Mouse (Mus musculus) embryo, embryonic 10.5 days (tissue): ENCODE results near the gene Cpne7.
A peak's percentile ranks its signal among the peaks of the same experiment; 100 is the strongest.

Experiments used
- DNase-seq: peaks from one replicate; pipeline ENCODE4 v3.0.0-alpha.2; 2015; ENCODE audit warnings: low spot score

Gene Cpne7

GRCm38 (mm10) chr8:123113908-123114469, 3.2 kb upstream of the Cpne7 start:
- no peak for DNase-seq

GRCm38 (mm10) chr8:123114644-123115043, 2.5 kb upstream of the Cpne7 start:
- no peak for DNase-seq

- DNase-seq: no peak
These were observed 570 bp downstream of the Cpne7 start for GRCm38 (mm10) chr8:123117744-123118143.

GRCm38 (mm10) chr8:123122059-123122458, 4.9 kb downstream of the Cpne7 start:
- no peak for DNase-seq

- DNase-seq: no peak
These were observed 5.5 kb downstream of the Cpne7 start for GRCm38 (mm10) chr8:123122670-123123069.

GRCm38 (mm10) chr8:123126193-123126816, 9.1 kb downstream of the Cpne7 start:
- DNase-seq: peak; percentile 72

- no peak for DNase-seq
These were observed 13.9 kb downstream of the Cpne7 start for GRCm38 (mm10) chr8:123131041-123131440.

- DNase-seq: no peak
These were observed 15.8 kb downstream of the Cpne7 start for GRCm38 (mm10) chr8:123132953-123133352.

GRCm38 (mm10) chr8:123134149-123134713, 17.1 kb downstream of the Cpne7 start:
- no peak for DNase-seq

GRCm38 (mm10) chr8:123135406-123135805, 18.2 kb downstream of the Cpne7 start:
- DNase-seq: peak; percentile 68

GRCm38 (mm10) chr8:123135806-123136205, 18.6 kb downstream of the Cpne7 start:
- no peak for DNase-seq

GRCm38 (mm10) chr8:123136287-123136686, 19.1 kb downstream of the Cpne7 start:
- DNase-seq: no peak

- DNase-seq: peak; percentile 60
These were observed 20.5 kb downstream of the Cpne7 start for GRCm38 (mm10) chr8:123137645-123138077.

GRCm38 (mm10) chr8:123138741-123139140, 21.6 kb downstream of the Cpne7 start:
- DNase-seq: no peak

- DNase-seq: no peak
These were observed 24.7 kb downstream of the Cpne7 start for GRCm38 (mm10) chr8:123141741-123142462.

- DNase-seq: peak; percentile 74
These were observed 28.1 kb downstream of the Cpne7 start for GRCm38 (mm10) chr8:123145279-123145678.

GRCm38 (mm10) chr8:123146390-123146789, 29.2 kb downstream of the Cpne7 start:
- DNase-seq: no peak

- DNase-seq: no peak
These were observed 33.6 kb downstream of the Cpne7 start for GRCm38 (mm10) chr8:123150737-123151171.

GRCm38 (mm10) chr8:123155177-123155576, 38.0 kb downstream of the Cpne7 start:
- peak; percentile 14 for DNase-seq

GRCm38 (mm10) chr8:123156070-123156773, 39.0 kb downstream of the Cpne7 start:
- no peak for DNase-seq

- peak; percentile 33 for DNase-seq
These were observed 40.8 kb downstream of the Cpne7 start, which contains the start of gene Sult5a1 for GRCm38 (mm10) chr8:123157888-123158465. TSS of gene Sult5a1 (minus strand) at chr8:123158315.

GRCm38 (mm10) chr8:123181391-123181790, 64.2 kb downstream of the Cpne7 start:
- peak; percentile 84 for DNase-seq
